Mouse (Mus musculus) kidney, postnatal 4 days (tissue): ENCODE data around the gene Prrc2b.

Experiments
- DNase-seq, 2 experiments: peaks; one replicate each; pipeline ENCODE4 v3.0.0; 2021; ENCODE audit warnings: mixed read lengths in 2 of 2

The Prrc2b gene

DNA sequence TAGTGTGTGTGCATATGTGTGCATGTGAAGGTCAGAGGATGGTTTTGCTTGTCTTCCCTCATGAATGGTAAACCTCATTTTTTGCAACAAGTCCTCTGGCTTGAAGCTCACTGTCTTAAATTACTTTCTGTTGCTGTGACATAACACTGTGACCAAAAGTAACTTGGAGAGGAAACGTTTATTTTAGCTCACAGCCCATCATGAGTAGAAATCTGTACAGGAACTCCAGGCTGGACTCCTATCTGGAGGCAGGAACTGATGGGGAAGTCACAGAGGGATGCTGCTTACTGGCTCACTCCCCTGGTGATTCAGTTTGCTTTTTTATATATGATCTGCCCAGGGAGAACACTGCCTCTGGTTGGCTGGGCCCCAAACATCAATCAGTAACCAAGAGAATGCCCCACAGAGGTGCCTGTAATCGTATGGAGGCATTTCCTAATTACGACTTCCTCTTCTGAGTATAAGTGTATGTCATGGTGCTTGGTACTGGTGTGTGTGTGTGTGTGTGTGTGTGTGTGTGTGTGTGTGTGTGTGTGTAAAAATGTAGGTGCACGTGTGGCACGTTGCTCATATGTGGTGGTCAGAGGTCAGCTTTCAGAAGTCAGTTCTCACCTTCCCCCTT lies 38.3 kb downstream of the Prrc2b start:
- no peak for DNase-seq

DNA sequence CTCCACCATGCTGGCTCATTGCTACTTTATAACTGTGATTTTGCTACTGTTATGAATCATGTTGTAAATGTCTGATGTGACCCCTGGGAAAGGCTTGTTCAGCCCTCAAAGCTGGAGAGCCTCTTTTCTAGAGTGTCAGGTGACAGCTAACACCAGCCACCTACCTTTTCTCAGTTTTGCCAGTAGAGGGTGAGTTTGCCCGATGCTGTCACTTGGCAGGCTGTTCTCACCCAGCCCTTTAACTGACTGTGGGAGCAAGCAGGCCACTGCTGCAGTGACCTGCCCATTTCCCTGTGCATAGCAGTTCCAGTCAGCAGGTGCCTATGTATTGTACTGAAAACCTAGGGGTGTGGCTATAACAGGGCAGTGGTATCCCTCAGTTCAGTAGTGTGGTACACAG lies 39.7 kb downstream of the Prrc2b start:
- DNase-seq, result no peak

DNA sequence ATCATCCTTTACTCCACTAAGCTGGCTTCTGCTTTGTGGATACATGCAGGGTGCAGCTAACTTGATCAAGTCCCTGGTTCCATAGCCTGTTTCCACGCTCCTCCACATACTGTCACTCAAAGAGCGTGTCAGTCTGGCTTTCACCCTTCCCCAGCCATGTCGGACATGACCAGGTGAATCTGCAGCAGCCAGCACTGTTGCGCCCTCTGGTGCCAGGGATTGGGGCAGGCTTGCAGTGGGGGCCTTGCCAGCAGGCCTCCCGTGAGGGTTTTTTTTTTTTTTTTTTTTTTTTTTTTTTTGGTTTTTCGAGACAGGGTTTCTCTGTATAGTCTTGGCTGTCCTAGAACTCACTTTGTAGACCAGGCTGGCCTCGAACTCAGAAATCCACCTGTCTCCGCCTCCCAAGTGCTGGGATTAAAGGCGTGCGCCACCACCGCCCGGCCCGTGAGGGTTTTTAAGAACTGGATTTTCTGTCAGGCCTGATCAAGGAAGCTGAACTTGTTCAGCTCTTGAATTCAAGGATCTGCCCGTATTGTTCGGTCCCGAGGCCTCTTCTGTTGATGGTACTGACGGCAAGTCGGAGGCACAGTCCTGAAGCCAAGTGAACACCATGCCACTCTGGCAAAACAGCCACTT lies 41.1 kb downstream of the Prrc2b start:
- peak; percentile 77 to 81 for DNase-seq

DNA sequence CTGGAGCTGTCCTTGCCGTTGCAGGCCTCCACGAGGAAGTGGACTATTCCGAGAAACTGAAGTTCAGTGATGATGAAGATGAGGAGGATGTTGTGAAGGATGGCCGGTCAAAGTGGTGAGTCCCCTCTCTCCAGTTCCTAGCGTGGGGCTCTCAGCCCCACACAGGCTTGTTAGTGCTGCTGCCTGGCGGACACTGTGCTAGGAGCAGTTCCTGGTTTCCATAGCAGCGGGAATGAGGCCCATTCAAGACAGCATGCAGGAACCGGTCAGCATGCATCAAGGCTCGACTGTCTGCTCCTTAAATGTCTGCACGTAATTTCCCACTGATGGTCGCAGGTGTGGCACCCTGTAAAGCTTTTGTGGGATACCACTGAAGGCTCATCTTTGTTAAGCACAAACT lies 48.1 kb downstream of the Prrc2b start:
- DNase-seq, result no peak

DNA sequence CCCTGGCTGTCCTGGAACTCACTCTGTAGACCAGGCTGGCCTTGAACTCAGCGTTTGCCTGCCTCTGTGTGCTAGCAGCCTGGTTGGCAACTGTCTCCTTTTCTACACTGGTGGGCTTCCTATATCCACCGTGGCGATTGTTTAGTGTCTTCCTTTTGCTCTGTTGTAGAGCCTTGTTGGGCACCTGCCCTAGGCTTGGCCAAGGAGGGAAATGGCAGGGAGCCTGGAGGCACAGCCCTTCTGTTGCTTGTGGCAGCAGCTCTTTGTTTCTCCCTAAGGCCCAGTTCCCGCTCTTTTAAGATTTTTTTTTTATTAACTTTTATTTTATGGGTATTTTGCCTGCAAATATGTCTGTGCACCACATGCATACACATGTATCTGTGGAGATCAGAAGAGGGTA lies 49.2 kb downstream of the Prrc2b start:
- DNase-seq, result no peak

DNA sequence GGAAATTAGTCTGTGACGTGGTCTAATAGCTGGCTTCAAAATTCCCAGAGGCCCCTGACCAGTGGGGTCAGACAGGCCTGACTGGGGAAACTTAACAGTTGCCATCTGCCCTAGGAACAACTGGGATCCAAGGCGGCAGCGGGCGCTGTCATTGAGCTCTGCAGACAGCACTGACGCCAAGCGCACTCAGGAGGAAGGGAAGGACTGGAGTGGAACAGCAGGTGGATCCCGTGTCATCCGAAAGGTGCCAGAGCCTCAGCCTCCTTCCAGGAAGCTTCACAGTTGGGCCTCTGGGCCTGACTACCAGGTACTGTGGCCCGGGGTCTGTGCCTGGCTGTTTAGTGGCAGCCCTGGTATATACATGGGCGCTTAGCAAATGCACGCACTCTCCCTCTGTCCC lies 49.8 kb downstream of the Prrc2b start:
- no peak for DNase-seq

DNA sequence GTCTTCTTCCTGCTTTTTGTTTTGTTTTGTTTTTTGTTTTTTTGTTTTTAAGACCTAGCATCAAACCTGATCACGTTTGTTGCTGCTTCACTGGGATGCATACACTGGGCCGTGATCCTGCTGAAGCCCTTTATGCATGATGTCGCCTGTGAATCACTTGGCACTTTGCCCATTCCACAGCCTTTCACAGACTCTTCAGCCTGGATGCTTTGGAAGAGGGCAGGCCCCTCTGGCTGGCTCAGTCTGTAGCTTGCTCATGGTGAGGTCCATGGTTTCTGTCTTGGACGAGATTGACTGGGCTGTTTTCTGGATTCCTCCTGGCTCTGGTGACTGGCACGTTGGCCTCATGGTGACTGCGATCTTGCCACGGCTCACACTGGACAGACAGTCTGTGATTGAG lies 50.6 kb downstream of the Prrc2b start:
- peak in 1 of 2 experiments; percentile 27 for DNase-seq

DNA sequence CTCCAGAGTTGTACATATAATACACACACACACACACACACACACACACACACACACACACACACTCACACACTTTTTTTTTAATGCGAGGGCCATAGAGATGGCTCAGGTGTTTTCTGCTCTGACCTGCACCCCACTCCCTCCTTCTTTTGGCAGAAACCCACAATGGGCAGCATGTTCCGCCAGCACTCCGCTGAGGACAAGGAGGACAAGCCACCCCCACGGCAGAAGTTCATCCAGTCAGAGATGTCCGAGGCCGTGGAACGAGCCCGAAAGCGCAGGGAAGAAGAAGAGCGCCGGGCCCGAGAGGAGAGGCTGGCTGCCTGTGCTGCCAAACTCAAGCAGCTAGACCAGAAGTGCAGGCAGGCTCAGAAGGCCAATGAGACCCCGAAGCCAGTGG lies 53.0 kb downstream of the Prrc2b start:
- no peak for DNase-seq

DNA sequence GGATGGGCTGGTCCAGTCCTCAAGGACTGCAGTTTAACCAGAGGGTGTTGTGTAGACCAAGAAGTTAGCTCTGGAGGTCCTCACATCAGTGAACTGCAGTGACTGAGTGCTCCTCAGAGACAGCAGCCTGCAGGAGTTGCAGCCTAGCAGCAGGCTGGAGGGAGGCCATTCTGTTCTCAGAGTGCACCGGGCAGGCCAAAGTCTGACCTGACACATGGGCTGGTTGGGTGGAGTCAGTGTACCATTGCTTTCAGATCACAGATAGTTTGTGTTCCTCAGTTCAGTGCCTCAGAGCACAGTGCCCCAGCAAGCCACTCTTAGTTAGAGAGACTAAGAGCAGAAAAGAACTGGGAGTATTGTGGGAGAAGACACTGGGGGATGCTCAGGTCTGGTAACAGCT lies 56.8 kb downstream of the Prrc2b start:
- DNase-seq, result peak in 1 of 2 experiments; percentile 21

DNA sequence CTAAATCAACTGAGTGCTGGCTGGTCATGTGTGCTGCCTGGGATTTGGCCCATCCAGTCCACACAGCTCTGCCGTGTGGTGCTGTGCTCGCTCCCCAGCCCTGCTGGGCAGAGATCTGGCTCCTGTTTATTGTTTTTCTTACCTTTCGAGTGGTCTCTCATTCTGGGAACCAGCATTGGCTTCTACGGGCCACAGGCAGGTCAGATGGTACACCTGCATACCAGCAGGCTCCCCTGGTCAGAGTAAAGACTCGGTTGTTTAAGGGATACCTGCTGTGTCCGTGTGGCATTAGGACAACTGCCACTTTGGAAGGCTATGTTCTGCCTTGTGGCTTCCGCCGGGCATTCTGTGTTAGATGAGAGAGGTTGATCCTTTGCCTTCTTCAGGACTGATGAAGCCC lies 60.8 kb downstream of the Prrc2b start:
- no peak for DNase-seq

DNA sequence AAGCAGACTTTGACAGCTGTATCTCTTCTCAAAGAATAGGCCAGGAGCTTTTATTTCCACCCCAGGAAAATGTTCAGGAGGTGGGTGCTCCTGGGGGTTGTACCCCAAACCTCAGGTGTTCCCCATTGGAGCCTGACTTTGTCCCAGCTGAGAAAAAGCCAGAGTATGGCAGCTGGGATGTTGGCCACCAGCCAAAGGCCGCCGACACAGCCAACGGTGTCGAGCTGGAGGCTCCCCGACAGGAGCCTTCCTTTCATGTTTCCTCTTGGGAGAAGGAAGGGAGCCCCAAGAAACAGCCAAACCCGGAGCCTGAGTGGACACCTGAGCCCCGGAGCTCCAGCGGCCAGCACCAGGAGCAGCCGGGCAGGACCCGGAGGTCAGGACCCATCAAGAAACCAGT lies 62.1 kb downstream of the Prrc2b start:
- DNase-seq, result peak; percentile 35 to 43

DNA sequence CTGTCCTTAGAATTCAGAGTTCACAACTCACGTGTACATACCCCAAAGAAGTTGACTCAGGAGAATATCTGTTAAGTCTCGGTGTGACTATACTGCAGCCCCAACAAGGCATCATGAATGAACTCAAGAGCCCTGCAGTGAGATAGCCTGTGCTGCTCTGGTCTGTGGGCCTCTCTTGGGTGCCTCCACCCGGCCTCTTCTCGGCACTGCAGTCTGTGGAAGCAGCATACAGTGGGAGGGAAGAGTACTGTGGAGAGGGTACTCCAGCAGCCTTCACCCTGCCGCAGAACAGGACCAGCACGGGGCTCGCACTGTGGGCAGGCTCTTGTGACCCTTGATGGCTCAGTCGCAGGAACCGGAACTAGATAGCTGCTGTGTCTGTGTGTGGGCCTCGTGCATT lies 64.7 kb downstream of the Prrc2b start:
- no peak for DNase-seq

DNA sequence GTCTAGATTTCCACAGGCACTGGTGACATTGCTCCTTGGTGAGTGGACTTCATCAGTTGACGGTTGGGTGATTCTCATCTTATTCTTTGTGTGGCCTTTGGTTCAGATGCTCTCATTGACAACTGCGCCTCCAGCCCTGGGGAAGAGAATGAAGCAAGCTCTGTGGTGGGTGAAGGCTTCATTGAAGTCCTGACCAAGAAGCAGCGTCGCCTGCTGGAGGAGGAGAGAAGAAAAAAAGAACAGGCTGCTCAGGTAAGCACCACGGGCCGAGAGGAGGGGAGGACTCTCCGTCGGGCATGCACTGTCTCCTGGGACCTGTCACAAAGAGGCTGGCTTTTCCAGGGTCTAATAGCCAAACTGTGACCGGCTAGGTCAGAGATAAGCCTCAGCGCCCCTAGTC lies 65.6 kb downstream of the Prrc2b start:
- DNase-seq, result no peak

DNA sequence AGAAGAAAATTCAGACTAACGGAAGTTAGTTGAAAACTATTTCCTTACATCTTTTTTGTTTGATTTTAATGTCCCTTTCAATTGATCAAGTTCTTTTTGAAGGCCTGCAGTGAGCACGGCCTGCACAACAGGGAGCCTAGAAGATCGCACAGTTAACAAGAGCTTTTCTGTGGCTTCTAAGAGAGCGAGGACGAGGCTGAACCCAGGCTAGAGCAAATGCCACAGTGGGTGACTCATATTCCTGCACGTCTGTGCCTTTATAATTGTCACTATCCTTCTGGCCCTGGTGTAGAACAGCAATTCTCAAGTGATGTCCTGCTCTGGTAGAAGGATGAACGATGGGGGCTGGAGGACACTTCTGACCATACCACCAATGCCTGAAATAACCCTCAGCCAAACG lies 66.8 kb downstream of the Prrc2b start:
- DNase-seq, result no peak

DNA sequence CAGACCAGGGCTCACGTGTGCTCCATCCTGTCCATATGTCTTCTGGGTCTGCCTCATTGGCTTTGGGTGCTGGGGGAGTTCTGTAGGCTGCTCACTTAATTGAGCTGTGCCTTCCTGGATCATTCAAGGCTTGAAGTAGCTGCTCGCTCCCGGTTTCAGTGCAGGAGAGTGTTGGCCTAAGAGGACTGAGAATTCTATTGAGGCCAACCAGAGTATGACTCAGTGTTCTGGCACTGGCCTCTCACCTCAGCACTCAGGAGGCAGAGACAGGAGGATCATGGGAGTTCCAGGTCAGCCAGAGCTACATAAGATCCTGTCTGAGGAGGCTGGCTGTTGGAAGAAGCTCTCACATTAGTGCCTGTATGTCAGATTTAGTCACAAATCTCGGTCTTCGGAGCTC lies 67.2 kb downstream of the Prrc2b start:
- DNase-seq, result no peak

DNA sequence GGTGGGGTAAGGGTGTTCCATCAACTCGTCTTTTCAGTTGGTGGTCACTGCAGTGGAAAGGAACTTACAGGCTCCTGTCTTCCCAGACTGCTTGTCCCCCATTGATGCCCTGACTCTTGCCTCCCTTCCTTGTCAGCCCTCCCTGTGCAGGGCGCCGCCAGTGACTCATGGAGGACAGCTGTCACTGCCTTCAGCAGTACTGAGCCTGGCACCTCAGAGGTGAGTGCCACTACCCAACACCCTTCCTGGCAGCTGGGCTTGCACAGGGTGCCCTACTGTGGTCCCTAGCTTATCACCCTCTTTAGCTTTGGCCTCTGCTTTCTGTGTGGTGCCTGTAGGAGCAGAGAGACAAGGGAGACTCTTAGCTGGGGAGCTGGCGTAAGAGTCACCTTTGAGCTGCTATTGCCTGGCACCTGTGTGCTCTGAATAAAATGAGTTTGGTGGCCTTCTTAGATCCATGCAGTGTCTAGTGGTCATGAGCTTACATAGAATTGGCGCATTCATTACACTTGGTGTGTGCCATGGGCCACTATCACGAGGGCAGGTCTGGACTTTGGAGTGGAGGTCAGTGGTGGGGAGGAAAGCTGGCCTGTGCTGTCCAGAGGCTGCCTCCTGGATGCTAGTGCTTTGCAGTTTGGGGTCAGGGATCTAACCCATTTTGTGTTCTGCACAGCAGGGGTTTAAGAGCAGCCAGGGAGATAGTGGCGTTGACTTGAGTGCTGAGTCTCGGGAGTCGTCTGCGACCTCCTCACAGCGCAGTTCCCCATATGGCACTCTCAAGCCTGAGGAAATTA lies 67.9 kb downstream of the Prrc2b start:
- DNase-seq, result peak in 1 of 2 experiments; percentile 37

DNA sequence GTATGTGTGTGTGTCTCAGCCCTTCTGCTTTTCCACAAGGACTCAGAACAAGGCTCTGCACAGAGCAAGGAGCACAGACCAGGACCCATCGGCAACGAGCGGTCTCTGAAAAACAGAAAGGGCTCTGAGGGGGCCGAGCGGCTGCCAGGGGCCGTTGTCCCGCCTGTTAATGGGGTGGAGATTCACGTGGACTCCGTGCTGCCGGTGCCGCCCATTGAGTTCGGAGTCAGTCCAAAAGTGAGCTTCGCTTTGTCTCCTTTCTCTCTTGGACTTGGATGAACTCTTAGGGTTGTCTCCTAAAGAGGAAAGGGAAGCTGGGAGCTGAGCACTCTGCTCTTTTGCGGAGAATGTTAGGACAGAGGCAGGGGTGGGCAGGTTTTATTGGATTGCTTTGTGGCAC lies 68.6 kb downstream of the Prrc2b start:
- no peak for DNase-seq

DNA sequence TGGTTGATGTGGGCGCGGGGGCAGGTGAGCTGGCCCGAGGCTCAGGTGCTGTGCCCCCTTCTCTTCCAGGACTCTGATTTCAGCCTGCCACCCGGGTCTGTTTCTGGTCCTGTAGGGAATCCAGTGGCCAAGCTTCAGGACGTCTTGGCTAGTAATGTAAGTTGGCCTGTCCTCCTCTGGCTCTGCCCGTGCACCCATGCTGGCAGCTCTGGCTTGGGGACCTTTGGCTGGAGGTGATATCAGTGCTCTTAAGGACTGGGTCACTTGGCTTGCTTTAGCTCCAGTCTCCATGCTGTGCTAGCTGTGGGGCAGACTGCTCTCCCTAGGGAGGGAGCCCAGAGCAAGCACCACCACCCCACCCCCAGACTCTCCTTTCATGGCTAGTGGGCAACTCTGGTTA lies 69.1 kb downstream of the Prrc2b start:
- no peak for DNase-seq

DNA sequence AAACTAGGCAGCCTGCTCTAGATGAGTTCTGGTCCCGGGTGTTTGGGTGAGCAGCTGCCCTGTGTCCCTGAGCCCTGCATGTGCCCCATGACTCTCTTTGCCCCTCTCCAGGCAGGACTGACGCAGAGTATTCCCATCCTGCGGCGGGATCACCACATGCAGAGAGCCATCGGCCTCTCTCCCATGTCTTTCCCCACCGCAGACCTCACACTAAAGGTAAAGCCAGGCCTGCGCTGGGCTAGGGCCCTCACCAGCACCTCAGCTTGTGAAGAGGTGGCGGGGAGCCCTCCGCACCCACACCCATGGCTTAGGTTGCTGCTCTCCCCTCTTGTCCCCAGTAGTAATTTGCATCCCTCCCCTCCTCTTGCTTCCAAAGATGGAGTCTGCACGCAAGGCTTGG lies 70.1 kb downstream of the Prrc2b start:
- no peak for DNase-seq

DNA sequence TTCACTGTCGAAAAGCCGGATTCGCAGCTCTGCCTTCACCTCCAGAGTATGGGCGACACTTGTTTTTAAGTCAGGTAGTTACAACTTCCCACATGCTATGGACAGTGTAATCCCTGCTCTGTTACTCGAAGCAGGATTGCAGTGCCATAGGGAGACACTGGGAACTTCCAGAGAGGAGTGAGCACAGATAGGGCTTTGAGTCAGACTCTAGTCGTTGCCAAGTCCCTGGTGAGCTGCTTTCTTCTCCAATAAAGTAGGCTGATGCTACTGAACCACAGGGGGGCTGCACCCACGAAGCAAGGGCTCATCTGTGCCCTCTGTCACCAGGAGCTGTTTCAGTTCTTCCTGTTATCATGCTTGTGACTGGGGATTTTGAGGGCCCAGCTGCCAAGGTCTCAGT lies 70.7 kb downstream of the Prrc2b start:
- no peak for DNase-seq

DNA sequence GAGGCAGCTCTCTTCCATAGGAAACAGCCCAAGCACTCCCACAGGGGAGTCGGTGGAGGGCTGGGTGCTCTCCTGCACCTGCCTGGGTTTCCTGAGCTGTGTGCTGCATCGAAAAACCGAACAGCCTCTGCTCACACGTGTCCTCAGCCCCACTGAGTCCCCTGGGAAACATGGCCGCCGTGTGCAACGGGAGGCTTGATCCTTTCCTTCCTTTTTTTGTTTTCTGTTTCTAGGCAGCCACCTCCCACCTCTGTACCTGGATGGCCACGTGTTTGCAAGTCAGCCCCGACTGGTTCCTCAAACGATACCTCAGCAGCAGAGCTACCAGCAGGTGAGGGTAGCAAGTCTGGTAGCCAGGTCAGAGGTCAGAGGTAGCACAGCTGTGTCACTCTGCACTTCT lies 71.2 kb downstream of the Prrc2b start:
- DNase-seq, result no peak

DNA sequence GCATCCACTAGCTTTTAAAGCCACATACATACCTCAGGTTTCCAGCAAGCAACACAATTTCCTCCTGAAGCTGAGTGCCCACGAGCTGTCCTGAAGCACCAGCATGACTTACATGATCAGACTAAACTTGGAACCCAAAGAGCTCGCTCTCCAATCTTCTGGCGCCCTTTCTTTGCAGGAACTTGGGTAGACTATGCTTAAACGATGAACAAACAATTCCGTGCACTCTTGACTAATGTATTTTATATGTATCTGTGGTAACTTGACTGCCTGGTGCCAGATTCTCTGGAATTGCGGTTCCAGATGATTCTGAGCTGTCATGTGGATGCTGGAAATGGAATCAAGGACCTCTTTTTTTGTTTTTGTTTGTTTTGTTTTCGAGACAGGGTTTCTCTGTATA lies 84.6 kb downstream of the Prrc2b start:
- DNase-seq, result no peak

DNA sequence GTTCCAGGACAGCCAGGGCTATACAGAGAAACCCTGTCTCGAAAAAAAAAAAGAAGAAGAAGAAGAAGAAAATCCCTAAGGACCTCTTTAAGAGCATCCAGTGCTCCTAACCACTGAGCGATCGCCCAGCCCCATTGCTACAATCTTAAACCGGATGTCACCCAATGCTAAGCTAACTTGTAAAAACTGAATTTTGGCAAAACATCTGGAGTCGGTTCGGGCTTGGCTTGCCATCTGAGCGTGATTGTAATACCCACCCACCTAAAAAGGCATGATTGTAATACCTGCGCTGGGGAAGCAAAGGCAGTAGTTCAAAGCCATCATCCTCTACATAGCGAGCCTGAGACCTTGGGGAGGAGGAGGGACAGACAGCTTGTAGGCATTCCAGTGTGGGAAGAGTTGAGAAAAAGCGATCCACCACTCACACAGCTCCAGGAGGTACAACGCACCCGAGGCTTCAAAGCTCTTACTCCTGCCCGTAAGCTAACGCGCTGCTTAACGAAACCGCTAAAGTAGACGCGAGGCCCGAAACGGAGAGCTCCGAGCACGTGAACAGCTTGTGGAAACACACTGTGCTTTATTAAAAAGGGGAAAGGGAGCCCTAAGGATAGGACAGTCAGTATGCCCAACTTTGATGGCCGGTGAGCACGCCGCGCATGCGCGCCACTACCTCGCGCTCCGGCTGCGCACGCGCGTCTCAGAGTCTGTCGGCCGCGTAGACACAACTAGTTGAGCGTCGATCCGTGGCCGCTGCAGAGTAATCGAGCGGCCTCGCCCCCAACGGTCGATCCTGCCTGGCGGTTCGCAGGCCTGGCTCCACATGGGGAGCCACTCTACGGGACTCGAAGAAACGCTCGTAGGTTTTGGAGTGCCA lies 85.2 kb downstream of the Prrc2b start, which contains the start of gene Pomt1:
TSS of gene Pomt1 (plus strand) at position 705 of the 874 bp plus-strand sequence.
- DNase-seq, result peak; percentile 92 to 95
